Mouse (Mus musculus): ENCODE results near the gene Slc44a2. TPM values are rescaled to one million over a fixed set of nuclear protein-coding genes. Genes with fewer than 3 reads are reported as not detected.

Gene Slc44a2
- polyA plus RNA-seq, 1 experiment from 2014 or later: 52.0 TPM

DNA sequence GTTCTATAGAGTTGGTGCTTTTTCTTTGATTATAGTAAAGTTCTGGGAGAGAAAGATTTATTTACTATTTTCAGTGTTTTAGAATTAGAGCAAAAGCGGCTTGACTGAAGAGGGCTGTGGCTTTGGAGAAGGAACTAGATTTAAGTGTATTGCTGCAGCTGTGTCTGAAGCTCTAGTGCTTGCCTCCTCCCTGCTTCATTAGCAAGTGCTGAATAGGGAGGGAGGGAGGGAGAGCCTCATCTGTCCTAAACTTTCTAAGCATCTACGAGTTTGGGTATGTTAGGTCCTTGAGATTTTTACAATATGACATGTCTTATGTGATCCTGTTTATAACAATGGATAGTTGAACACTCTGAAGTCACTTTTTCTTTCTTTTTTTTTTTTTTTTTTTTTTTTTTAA, 50.4 kb downstream of the Slc44a2 start:
- Histone ChIP-seq H3K9ac (ENCODE audit: low read length) (no peak overlapping the region), H3K4me2 (ENCODE audit: low read length) (peak overlapping the region; percentile 26), H3K4me3 (ENCODE audit: low read depth, low read length) (no peak overlapping the region), H3K4me1 (ENCODE audit: control insufficient read depth, insufficient read depth, low read length) (peaks cover 18% of the 10 kb centered on the region; the same call in 1 of the 2 replicates), H3K27ac (ENCODE audit: low read depth, low read length) (no peak overlapping the region), H3K9me3 (replicated peaks; ENCODE audit: control insufficient read depth, low read length) (no peaks in the 10 kb centered on the region), H3K27me3 (replicated peaks; ENCODE audit: control insufficient read depth, insufficient read depth, low read length) (no peaks in the 10 kb centered on the region), H3K36me3 (ENCODE audit: control insufficient read depth, insufficient read depth, low read length) (peaks cover 9% of the 10 kb centered on the region; the same call in 1 of the 2 replicates)
- 76% methylated on average over 2 of the region's 2 CpGs for WGBS
- ATAC-seq (no peak), DNase-seq (ENCODE audit: low spot score) (no peak)

DNA sequence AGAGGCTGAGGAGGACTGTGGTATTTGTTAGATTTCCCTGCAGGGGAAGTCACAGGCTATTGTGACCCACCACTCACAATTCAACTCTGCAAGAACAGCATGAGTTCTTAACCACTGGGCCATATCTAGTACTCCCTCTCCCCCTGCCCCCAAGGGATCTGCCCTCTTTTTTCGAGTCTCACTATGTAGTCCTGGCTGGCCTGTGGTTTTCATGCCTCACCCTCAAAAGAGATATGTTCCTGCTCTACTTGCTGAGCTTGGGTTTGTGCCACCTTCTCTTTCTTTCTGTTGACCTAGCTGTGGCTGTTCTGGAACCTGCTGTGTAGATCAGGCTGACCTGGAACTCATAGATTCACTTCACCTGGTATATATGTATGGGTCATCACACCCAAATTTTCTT, 52.0 kb downstream of the Slc44a2 start:
- DNase-seq (ENCODE audit: low spot score): no peak
- Histone ChIP-seq H3K36me3 (ENCODE audit: control insufficient read depth, insufficient read depth, low read length) (peaks cover 9% of the 10 kb centered on the region; the same call in 1 of the 2 replicates), H3K27ac (ENCODE audit: low read depth, low read length) (no peak overlapping the region), H3K9ac (ENCODE audit: low read length) (no peak overlapping the region), H3K27me3 (replicated peaks; ENCODE audit: control insufficient read depth, insufficient read depth, low read length) (no peaks in the 10 kb centered on the region), H3K4me1 (ENCODE audit: control insufficient read depth, insufficient read depth, low read length) (peaks cover 18% of the 10 kb centered on the region; the same call in 1 of the 2 replicates), H3K4me2 (ENCODE audit: low read length) (no peak overlapping the region), H3K4me3 (ENCODE audit: low read depth, low read length) (no peak overlapping the region), H3K9me3 (replicated peaks; ENCODE audit: control insufficient read depth, low read length) (no peaks in the 10 kb centered on the region)
- WGBS: 83% methylated on average over 1 of the region's 1 CpGs
- no peak for ATAC-seq

DNA sequence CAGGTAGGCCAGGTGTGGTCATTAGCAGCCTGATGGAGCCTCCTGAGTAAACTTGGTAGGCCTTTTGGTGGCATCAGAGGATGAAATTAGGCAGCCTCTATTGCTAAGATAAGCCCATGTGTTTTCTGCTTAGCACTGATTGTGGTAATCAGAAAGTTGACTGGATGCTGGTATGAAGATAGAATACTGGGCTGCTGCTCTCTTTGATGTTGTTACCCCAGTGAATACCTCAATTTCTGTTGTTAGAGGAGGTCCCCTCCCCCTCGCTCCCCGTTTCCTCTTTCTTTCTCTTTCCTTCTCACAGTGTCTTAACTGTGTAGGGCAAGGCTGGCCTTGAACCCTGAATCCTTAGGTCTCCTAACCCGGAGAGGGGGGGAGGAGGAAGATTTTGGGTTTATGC, 58.7 kb downstream of the Slc44a2 start:
- peaks cover 12% of the 10 kb centered on the region for H3K36me3 ChIP-seq (ENCODE audit: control insufficient read depth, insufficient read depth, low read length)
- H3K4me3 ChIP-seq (ENCODE audit: low read depth, low read length): no peak overlapping the region
- 85% methylated on average over 3 of the region's 3 CpGs for WGBS
- H3K27me3 ChIP-seq (replicated peaks; ENCODE audit: control insufficient read depth, insufficient read depth, low read length): no peaks in the 10 kb centered on the region
- H3K27ac ChIP-seq (ENCODE audit: low read depth, low read length): no peak overlapping the region
- no peaks in the 10 kb centered on the region for H3K9me3 ChIP-seq (replicated peaks; ENCODE audit: control insufficient read depth, low read length)
- ATAC-seq (0 out of 2 replicates have a peak, but pooled peaks have one; percentile 15), DNase-seq (ENCODE audit: low spot score) (no peak)
- H3K4me2 ChIP-seq (ENCODE audit: low read length): no peak overlapping the region
- peaks cover under 1% of the 10 kb centered on the region; the same call in 1 of the 2 replicates for H3K4me1 ChIP-seq (ENCODE audit: control insufficient read depth, insufficient read depth, low read length)
- H3K9ac ChIP-seq (ENCODE audit: low read length): no peak overlapping the region

DNA sequence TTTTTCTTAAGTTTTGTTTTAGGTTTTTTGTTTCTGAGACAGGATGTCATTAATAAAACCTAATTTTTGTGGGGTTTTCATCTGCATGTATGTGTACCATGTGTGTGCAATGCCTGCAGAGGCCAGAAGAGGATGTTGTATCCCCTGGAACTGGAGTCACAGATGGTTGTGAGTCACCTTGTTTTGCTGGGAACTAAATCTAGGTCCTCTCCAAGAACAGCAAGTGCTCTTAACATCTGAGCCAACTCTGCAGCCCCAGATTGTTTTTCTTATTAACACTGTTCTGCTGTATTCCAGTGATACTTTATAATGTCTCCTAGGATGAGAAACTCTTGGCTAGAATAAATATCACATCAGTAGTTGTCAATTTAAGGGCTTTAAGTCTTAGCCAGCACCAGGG, 60.4 kb downstream of the Slc44a2 start:
- Histone ChIP-seq H3K4me1 (ENCODE audit: control insufficient read depth, insufficient read depth, low read length) (peaks cover 2% of the 10 kb centered on the region; the same call in 1 of the 2 replicates), H3K36me3 (ENCODE audit: control insufficient read depth, insufficient read depth, low read length) (peaks cover 12% of the 10 kb centered on the region), H3K4me2 (ENCODE audit: low read length) (no peak overlapping the region)

DNA sequence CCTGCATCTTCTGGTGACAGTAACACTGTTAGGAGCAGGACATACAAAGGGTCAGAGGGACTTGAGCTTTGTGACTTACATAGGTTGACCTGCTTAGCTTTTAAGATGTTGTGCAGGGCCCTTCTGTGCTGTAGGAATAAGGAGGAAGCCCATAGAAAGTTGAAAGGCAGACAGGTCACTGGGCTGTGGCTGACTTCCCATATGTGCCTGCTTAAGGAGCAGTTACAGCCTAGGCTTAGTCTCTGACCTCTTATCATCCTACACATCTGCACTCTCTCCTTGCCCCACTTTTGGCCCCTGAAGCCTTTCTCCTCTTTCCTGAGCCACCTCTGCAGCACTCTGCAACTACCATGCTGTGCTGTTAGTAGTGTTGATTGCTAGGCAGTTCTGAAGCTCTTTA, 63.5 kb downstream of the Slc44a2 start:
- Histone ChIP-seq H3K4me2 (ENCODE audit: low read length) (no peak overlapping the region), H3K4me1 (ENCODE audit: control insufficient read depth, insufficient read depth, low read length) (peaks cover 2% of the 10 kb centered on the region; the same call in 1 of the 2 replicates)
- no peak for ATAC-seq

More for the DNA sequence above, 60.4 kb downstream of the Slc44a2 start:
- no peak overlapping the region for H3K9ac ChIP-seq (ENCODE audit: low read length)
- H3K27ac ChIP-seq (ENCODE audit: low read depth, low read length): no peak overlapping the region
- ATAC-seq: no peak
- H3K27me3 ChIP-seq (replicated peaks; ENCODE audit: control insufficient read depth, insufficient read depth, low read length): no peaks in the 10 kb centered on the region
- DNase-seq (ENCODE audit: low spot score): no peak
- H3K4me3 ChIP-seq (ENCODE audit: low read depth, low read length): no peak overlapping the region
- H3K9me3 ChIP-seq (replicated peaks; ENCODE audit: control insufficient read depth, low read length): no peaks in the 10 kb centered on the region

DNA sequence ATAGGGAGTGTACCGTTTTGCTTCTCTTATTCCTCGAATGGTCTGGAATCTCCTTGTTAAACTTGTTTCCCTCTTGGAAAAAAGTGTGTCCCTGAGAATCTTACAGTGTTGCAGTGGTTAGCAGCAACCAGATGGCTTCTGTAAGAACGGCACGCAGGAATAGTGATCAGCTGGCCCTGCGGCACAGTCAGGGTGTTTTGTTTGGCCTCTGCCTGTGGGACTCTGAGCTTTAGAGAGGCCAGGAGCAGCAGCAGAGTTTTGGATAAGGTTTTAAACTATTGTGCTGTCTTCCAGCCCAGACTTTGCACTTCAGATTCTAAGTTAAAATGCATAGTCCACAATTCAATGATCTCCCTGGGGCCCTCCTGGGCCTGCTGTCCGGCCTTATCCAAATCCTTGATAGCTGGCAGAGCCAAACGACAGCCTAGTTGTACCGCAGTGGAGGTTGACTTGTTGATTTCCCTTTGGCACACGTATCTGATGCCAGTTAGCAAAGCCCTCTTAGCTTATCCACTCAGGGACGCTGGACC, 72.2 kb downstream of the Slc44a2 start:
- WGBS: 93% methylated on average over 10 of the region's 10 CpGs
- DNase-seq (ENCODE audit: low spot score) (no peak), ATAC-seq (no peak)
- peaks cover 100% of the 10 kb centered on the region for H3K36me3 ChIP-seq (ENCODE audit: control insufficient read depth, insufficient read depth, low read length)
- H3K9ac ChIP-seq (ENCODE audit: low read length): no peak overlapping the region
- no peak overlapping the region for H3K4me3 ChIP-seq (ENCODE audit: low read depth, low read length)
- no peaks in the 10 kb centered on the region for H3K9me3 ChIP-seq (replicated peaks; ENCODE audit: control insufficient read depth, low read length)
- no peak overlapping the region for H3K27ac ChIP-seq (ENCODE audit: low read depth, low read length)
- H3K4me2 ChIP-seq (ENCODE audit: low read length): no peak overlapping the region
- no peaks in the 10 kb centered on the region for H3K27me3 ChIP-seq (replicated peaks; ENCODE audit: control insufficient read depth, insufficient read depth, low read length)
- no peaks in the 10 kb centered on the region for H3K4me1 ChIP-seq (ENCODE audit: control insufficient read depth, insufficient read depth, low read length)

More for the DNA sequence above, 63.5 kb downstream of the Slc44a2 start:
- H3K27ac ChIP-seq (ENCODE audit: low read depth, low read length): no peak overlapping the region
- H3K9me3 ChIP-seq (replicated peaks; ENCODE audit: control insufficient read depth, low read length): no peaks in the 10 kb centered on the region
- no peak overlapping the region for H3K9ac ChIP-seq (ENCODE audit: low read length)
- peaks cover 26% of the 10 kb centered on the region for H3K36me3 ChIP-seq (ENCODE audit: control insufficient read depth, insufficient read depth, low read length)
- no peak overlapping the region for H3K4me3 ChIP-seq (ENCODE audit: low read depth, low read length)
- no peak for DNase-seq (ENCODE audit: low spot score)
- H3K27me3 ChIP-seq (replicated peaks; ENCODE audit: control insufficient read depth, insufficient read depth, low read length): no peaks in the 10 kb centered on the region

DNA sequence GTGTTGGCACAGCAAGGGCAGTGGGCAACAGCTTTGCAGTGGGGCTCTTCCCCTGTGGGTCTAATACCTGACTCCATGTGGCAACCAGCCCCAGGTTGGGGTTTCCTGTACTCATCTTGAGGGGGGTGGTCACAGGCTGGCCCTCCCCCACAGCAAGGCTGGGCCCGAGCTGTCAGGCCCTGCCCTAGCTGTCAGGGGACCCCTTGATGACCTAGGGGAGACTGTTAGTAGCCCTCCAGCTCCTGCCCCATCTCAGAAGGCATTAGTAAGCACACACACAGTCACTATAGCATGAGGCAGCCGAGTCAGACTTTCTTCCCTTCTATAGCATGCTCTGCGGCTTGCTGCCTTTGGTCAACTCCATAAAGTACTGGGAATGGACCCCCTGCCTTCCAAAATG, 75.2 kb downstream of the Slc44a2 start:
- H3K27ac ChIP-seq (ENCODE audit: low read depth, low read length): no peak overlapping the region
- H3K4me3 ChIP-seq (ENCODE audit: low read depth, low read length): no peak overlapping the region
- ATAC-seq (no peak), DNase-seq (ENCODE audit: low spot score) (no peak)
- no peaks in the 10 kb centered on the region for H3K4me1 ChIP-seq (ENCODE audit: control insufficient read depth, insufficient read depth, low read length)
- H3K9ac ChIP-seq (ENCODE audit: low read length): no peak overlapping the region
- no peaks in the 10 kb centered on the region for H3K9me3 ChIP-seq (replicated peaks; ENCODE audit: control insufficient read depth, low read length)
- H3K4me2 ChIP-seq (ENCODE audit: low read length): no peak overlapping the region
- peaks cover 100% of the 10 kb centered on the region for H3K36me3 ChIP-seq (ENCODE audit: control insufficient read depth, insufficient read depth, low read length)
- H3K27me3 ChIP-seq (replicated peaks; ENCODE audit: control insufficient read depth, insufficient read depth, low read length): no peaks in the 10 kb centered on the region
- WGBS: 87% methylated on average over 3 of the region's 3 CpGs

DNA sequence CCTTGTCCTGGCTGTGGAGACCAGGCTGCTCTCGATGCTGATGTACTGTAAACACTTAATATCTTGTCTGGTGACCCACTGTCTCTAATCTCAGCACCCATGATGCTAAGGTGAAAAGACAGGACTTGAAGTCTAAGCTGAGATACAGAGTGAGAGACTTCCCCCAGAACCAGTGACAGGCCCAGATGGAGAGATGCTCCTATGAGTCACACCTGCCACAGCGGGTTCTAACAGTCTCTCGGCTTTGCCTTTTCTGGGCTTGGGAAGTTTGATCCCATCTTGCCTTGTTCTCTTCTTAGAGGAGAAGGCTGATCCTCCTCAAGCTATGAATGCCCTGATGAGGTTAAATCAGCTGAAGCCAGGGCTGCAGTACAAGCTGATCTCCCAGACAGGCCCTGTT, 76.7 kb downstream of the Slc44a2 start:
- Histone ChIP-seq H3K4me2 (ENCODE audit: low read length) (no peak overlapping the region), H3K4me3 (ENCODE audit: low read depth, low read length) (no peak overlapping the region), H3K27me3 (replicated peaks; ENCODE audit: control insufficient read depth, insufficient read depth, low read length) (no peaks in the 10 kb centered on the region)

DNA sequence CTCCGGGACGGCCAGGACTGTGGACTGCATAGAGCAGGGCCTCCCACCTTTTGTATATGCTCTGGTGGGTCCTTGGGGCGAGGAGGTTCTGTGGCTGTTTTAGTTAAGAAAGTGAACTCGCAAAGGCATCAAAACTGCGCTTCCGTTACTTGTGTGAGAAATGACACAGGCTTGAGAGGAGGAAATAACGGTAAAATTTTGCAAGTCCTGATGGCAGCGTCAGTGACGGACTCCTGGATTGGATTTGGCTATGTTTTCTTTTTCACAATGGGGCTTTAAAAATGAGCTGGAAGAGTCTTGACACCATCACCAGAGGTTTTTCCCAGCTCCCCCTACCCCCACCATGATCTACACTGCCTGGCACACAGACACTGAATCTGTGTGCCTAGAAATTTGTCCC, 80.5 kb downstream of the Slc44a2 start:
- no peak overlapping the region for H3K27ac ChIP-seq (ENCODE audit: low read depth, low read length)
- no peak overlapping the region for H3K4me2 ChIP-seq (ENCODE audit: low read length)
- DNase-seq (ENCODE audit: low spot score): no peak
- no peaks in the 10 kb centered on the region for H3K4me1 ChIP-seq (ENCODE audit: control insufficient read depth, insufficient read depth, low read length)
- H3K9ac ChIP-seq (ENCODE audit: low read length): no peak overlapping the region
- 94% methylated on average over 9 of the region's 9 CpGs for WGBS
- no peak overlapping the region for H3K4me3 ChIP-seq (ENCODE audit: low read depth, low read length)
- peaks cover 100% of the 10 kb centered on the region for H3K36me3 ChIP-seq (ENCODE audit: control insufficient read depth, insufficient read depth, low read length)
- H3K27me3 ChIP-seq (replicated peaks; ENCODE audit: control insufficient read depth, insufficient read depth, low read length): no peaks in the 10 kb centered on the region
- no peak for ATAC-seq
- H3K9me3 ChIP-seq (replicated peaks; ENCODE audit: control insufficient read depth, low read length): no peaks in the 10 kb centered on the region

More for the DNA sequence above, 76.7 kb downstream of the Slc44a2 start:
- Histone ChIP-seq H3K9ac (ENCODE audit: low read length) (no peak overlapping the region), H3K36me3 (ENCODE audit: control insufficient read depth, insufficient read depth, low read length) (peaks cover 100% of the 10 kb centered on the region), H3K4me1 (ENCODE audit: control insufficient read depth, insufficient read depth, low read length) (no peaks in the 10 kb centered on the region), H3K9me3 (replicated peaks; ENCODE audit: control insufficient read depth, low read length) (no peaks in the 10 kb centered on the region), H3K27ac (ENCODE audit: low read depth, low read length) (no peak overlapping the region)
- WGBS: 94% methylated on average over 3 of the region's 3 CpGs
- ATAC-seq: no peak
- DNase-seq (ENCODE audit: low spot score): no peak
